Mouse (Mus musculus): Measurements from ENCODE around the gene 1810043G02Rik. TPM values are rescaled to one million over a fixed set of nuclear protein-coding genes. Genes with fewer than 3 reads are reported as not detected.
"Not testable (repeated sequence)": the region's sequence is repeated elsewhere in the genome, so short reads cannot be mapped to it uniquely, and the experiment has no call there.

1810043G02Rik gene
- polyA plus RNA-seq, 1 experiment, result 46.6 TPM

GRCm38 (mm10) chr10:78001796-78002195, 23.5 kb downstream of the 1810043G02Rik start:
- TF ChIP-seq POLR2A (IDR thresholded peaks at IDR 0.05; ENCODE audit: borderline replicate concordance, extremely low read depth, low read depth, low read length) (no peak), CTCF (IDR thresholded peaks at IDR 0.05; ENCODE audit: insufficient read depth, low read length) (no peak)
- DNase-seq, result no peak
- Histone ChIP-seq H3K4me3 (replicated peaks; ENCODE audit: extremely low read depth, low read depth, low read length) (no peak overlapping the region), H3K4me1 (ENCODE audit: control insufficient read depth, insufficient read depth, low read length) (no peaks in the 10 kb centered on the region)
- WGBS, result 87% methylated on average over 11 of the region's 11 CpGs

GRCm38 (mm10) chr10:78002316-78002715, 24.0 kb downstream of the 1810043G02Rik start:
- TF ChIP-seq POLR2A (IDR thresholded peaks at IDR 0.05; ENCODE audit: borderline replicate concordance, extremely low read depth, low read depth, low read length) (no peak), CTCF (IDR thresholded peaks at IDR 0.05; ENCODE audit: insufficient read depth, low read length) (no peak)
- DNase-seq, result no peak
- no peak overlapping the region for H3K4me3 ChIP-seq (replicated peaks; ENCODE audit: extremely low read depth, low read depth, low read length)
- 90% methylated on average over 2 of the region's 2 CpGs for WGBS
- no peaks in the 10 kb centered on the region for H3K4me1 ChIP-seq (ENCODE audit: control insufficient read depth, insufficient read depth, low read length)

GRCm38 (mm10) chr10:78004479-78005100, 26.3 kb downstream of the 1810043G02Rik start:
- WGBS, result 89% methylated on average over 3 of the region's 3 CpGs
- H3K4me3 ChIP-seq (replicated peaks; ENCODE audit: extremely low read depth, low read depth, low read length), result no peak overlapping the region
- peaks cover 3% of the 10 kb centered on the region; the same call in 1 of the 2 replicates for H3K4me1 ChIP-seq (ENCODE audit: control insufficient read depth, insufficient read depth, low read length)
- TF ChIP-seq POLR2A (IDR thresholded peaks at IDR 0.05; ENCODE audit: borderline replicate concordance, extremely low read depth, low read depth, low read length), result no peak
- TF ChIP-seq CTCF (IDR thresholded peaks at IDR 0.05; ENCODE audit: insufficient read depth, low read length), result no peak
- DNase-seq, result no peak

- WGBS, result 89% methylated on average over 4 of the region's 4 CpGs
- no peak for TF ChIP-seq POLR2A (IDR thresholded peaks at IDR 0.05; ENCODE audit: borderline replicate concordance, extremely low read depth, low read depth, low read length)
- TF ChIP-seq CTCF (IDR thresholded peaks at IDR 0.05; ENCODE audit: insufficient read depth, low read length), result no peak
These were observed 27.6 kb downstream of the 1810043G02Rik start for GRCm38 (mm10) chr10:78005791-78006438.

GRCm38 (mm10) chr10:78007203-78007602, 28.9 kb downstream of the 1810043G02Rik start:
- 43% methylated on average over 7 of the region's 7 CpGs for WGBS
- peaks cover 3% of the 10 kb centered on the region; the same call in 1 of the 2 replicates for H3K4me1 ChIP-seq (ENCODE audit: control insufficient read depth, insufficient read depth, low read length)
- TF ChIP-seq CTCF (IDR thresholded peaks at IDR 0.05; ENCODE audit: insufficient read depth, low read length), result no peak
- no peak for DNase-seq
- no peak overlapping the region for H3K4me3 ChIP-seq (replicated peaks; ENCODE audit: extremely low read depth, low read depth, low read length)

More at GRCm38 (mm10) chr10:78005791-78006438, 27.6 kb downstream of the 1810043G02Rik start:
- Histone ChIP-seq H3K4me3 (replicated peaks; ENCODE audit: extremely low read depth, low read depth, low read length) (no peak overlapping the region), H3K4me1 (ENCODE audit: control insufficient read depth, insufficient read depth, low read length) (peaks cover 3% of the 10 kb centered on the region; the same call in 1 of the 2 replicates)
- no peak for DNase-seq

- Histone ChIP-seq H3K4me1 (ENCODE audit: control insufficient read depth, insufficient read depth, low read length) (peaks cover 3% of the 10 kb centered on the region; the same call in 1 of the 2 replicates), H3K4me3 (replicated peaks; ENCODE audit: extremely low read depth, low read depth, low read length) (no peak overlapping the region)
- DNase-seq, result no peak
- WGBS, result 87% methylated on average over 3 of the region's 3 CpGs
- TF ChIP-seq CTCF (IDR thresholded peaks at IDR 0.05; ENCODE audit: insufficient read depth, low read length), result no peak
- no peak for TF ChIP-seq POLR2A (IDR thresholded peaks at IDR 0.05; ENCODE audit: borderline replicate concordance, extremely low read depth, low read depth, low read length)
These were observed 29.8 kb downstream of the 1810043G02Rik start for GRCm38 (mm10) chr10:78008169-78008568.

GRCm38 (mm10) chr10:78009184-78009944, 31.0 kb downstream of the 1810043G02Rik start:
- peaks cover 3% of the 10 kb centered on the region; the same call in 1 of the 2 replicates for H3K4me1 ChIP-seq (ENCODE audit: control insufficient read depth, insufficient read depth, low read length)

GRCm38 (mm10) chr10:78009945-78010293, 31.6 kb downstream of the 1810043G02Rik start, which contains the start of gene Pfkl:
Gene Pfkl, minus strand, starts transcription at chr10:78010083.
- WGBS, result under 1% methylated on average over 9 of the region's 9 CpGs
- no peak for TF ChIP-seq CTCF (IDR thresholded peaks at IDR 0.05; ENCODE audit: insufficient read depth, low read length)
- TF ChIP-seq POLR2A (IDR thresholded peaks at IDR 0.05; ENCODE audit: borderline replicate concordance, extremely low read depth, low read depth, low read length), result no peak
- DNase-seq, result no peak

More at GRCm38 (mm10) chr10:78009184-78009944, 31.0 kb downstream of the 1810043G02Rik start:
- WGBS, result under 1% methylated on average over 59 of the region's 59 CpGs
- peak overlapping the region; percentile 92 for H3K4me3 ChIP-seq (replicated peaks; ENCODE audit: extremely low read depth, low read depth, low read length)
- TF ChIP-seq CTCF (IDR thresholded peaks at IDR 0.05; ENCODE audit: insufficient read depth, low read length) (peak; percentile 47), POLR2A (IDR thresholded peaks at IDR 0.05; ENCODE audit: borderline replicate concordance, extremely low read depth, low read depth, low read length) (peak; percentile 83; the same call in 1 of the 2 replicates)
- DNase-seq, result peak; percentile 93

GRCm38 (mm10) chr10:78010335-78010734, 32.0 kb downstream of the 1810043G02Rik start:
- peaks cover 3% of the 10 kb centered on the region; the same call in 1 of the 2 replicates for H3K4me1 ChIP-seq (ENCODE audit: control insufficient read depth, insufficient read depth, low read length)
- 14% methylated on average over 10 of the region's 10 CpGs for WGBS
- H3K4me3 ChIP-seq (replicated peaks; ENCODE audit: extremely low read depth, low read depth, low read length), result peak overlapping the region; percentile 0
- no peak for TF ChIP-seq POLR2A (IDR thresholded peaks at IDR 0.05; ENCODE audit: borderline replicate concordance, extremely low read depth, low read depth, low read length)
- TF ChIP-seq CTCF (IDR thresholded peaks at IDR 0.05; ENCODE audit: insufficient read depth, low read length), result no peak
- DNase-seq, result peak; percentile 16

More at GRCm38 (mm10) chr10:78009945-78010293, 31.6 kb downstream of the 1810043G02Rik start, which contains the start of gene Pfkl:
- peaks cover 3% of the 10 kb centered on the region; the same call in 1 of the 2 replicates for H3K4me1 ChIP-seq (ENCODE audit: control insufficient read depth, insufficient read depth, low read length)
- peak within 1 kb of the TSS; percentile 92 for H3K4me3 ChIP-seq (replicated peaks; ENCODE audit: extremely low read depth, low read depth, low read length)

GRCm38 (mm10) chr10:78011116-78011515, 32.8 kb downstream of the 1810043G02Rik start:
- H3K4me1 ChIP-seq (ENCODE audit: control insufficient read depth, insufficient read depth, low read length); H3K4me3 ChIP-seq (replicated peaks; ENCODE audit: extremely low read depth, low read depth, low read length); DNase-seq: not testable (repeated sequence)
- 86% methylated on average over 5 of the region's 5 CpGs for WGBS
